ENCODE assay signal across 8 mouse cellular contexts in the genomic region with DNA sequence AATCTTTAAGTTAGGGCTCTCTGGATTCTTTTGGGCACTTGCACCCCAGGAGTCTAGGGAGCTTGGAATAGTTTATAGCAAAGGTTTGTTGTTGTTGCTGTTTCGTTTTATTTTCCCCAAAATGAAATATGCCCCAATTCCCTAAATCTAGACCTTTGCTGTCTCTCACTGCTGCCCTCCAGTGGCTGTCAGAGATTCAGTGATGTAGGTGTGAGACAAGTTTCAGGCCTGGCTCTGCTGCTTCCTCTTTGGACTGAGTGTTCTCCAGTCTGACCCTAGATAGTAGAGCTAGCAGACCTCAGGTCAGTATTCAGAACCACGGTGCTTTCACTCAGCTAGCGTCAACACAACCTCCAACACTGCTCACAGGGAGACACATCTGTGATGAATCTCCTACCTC.
DNase-seq lines count a peak whose midpoint lies in the region; ATAC-seq lines count a peak whose summit lies in the region.

No protein-coding gene starts in this region.

- H3K27ac ChIP-seq in heart, embryonic 12.5 days (ENCODE audit: poor library complexity, severe bottlenecking): no peak overlapping the region
- no peak overlapping the region for H3K27ac ChIP-seq in embryonic facial prominence, embryonic 14.5 days (replicated peaks; ENCODE audit: low read depth, low read length)

- H3K4me3 ChIP-seq in heart, embryonic 12.5 days: no peak overlapping the region
- no peak overlapping the region for H3K4me3 ChIP-seq in embryonic facial prominence, embryonic 14.5 days (ENCODE audit: low read depth, low read length)

- H3K36me3 ChIP-seq in heart, embryonic 12.5 days: no peaks in the 10 kb centered on the region
- H3K36me3 ChIP-seq in embryonic facial prominence, embryonic 14.5 days (ENCODE audit: control insufficient read depth, insufficient read depth, low read length): no peaks in the 10 kb centered on the region

- H3K27me3 ChIP-seq in heart, embryonic 12.5 days (replicated peaks): no peaks in the 10 kb centered on the region
- no peaks in the 10 kb centered on the region for H3K27me3 ChIP-seq in embryonic facial prominence, embryonic 14.5 days (replicated peaks; ENCODE audit: control insufficient read depth, insufficient read depth, low read length)

- peak; percentile 90 for DNase-seq in heart, adult 11 months
- DNase-seq in A20 (ENCODE audit: low read depth, low spot score): peak; percentile 61
- DNase-seq in adrenal gland, adult 8-10 months: peak; percentile 10
- peak; percentile 10 for DNase-seq in embryonic facial prominence, embryonic 14.5 days (ENCODE audit: low spot score)
- DNase-seq in layer of hippocampus, adult 11-12 months (ENCODE audit: low spot score): peak; percentile 51
- DNase-seq in mesoderm, embryonic 11.5 days (ENCODE audit: low read depth, low spot score): peak; percentile 6
- peak; percentile 43 for DNase-seq in urinary bladder, postnatal 25 days (ENCODE audit: low spot score)

- no peak overlapping the region for H3K4me2 ChIP-seq in heart, embryonic 12.5 days
- no peak overlapping the region for H3K4me2 ChIP-seq in embryonic facial prominence, embryonic 14.5 days (ENCODE audit: low read depth, low read length)

- ATAC-seq in heart, embryonic 12.5 days (ENCODE audit: insufficient number of reproducible peaks, low FRiP score): no peak
- no peak for ATAC-seq in embryonic facial prominence, embryonic 14.5 days (ENCODE audit: low read depth)

- H3K4me1 ChIP-seq in heart, embryonic 12.5 days (replicated peaks): 0 out of 2 replicates have a peak, but pooled peaks cover 2% of the 10 kb centered on the region
- H3K4me1 ChIP-seq in embryonic facial prominence, embryonic 14.5 days (ENCODE audit: control insufficient read depth, insufficient read depth, low read length): no peaks in the 10 kb centered on the region

- no peak overlapping the region for H3K9ac ChIP-seq in heart, embryonic 12.5 days
- H3K9ac ChIP-seq in embryonic facial prominence, embryonic 14.5 days (ENCODE audit: low read depth, low read length): no peak overlapping the region

- no peaks in the 10 kb centered on the region for H3K9me3 ChIP-seq in heart, embryonic 12.5 days (replicated peaks)
- H3K9me3 ChIP-seq in embryonic facial prominence, embryonic 14.5 days (ENCODE audit: control insufficient read depth, low read length): no peaks in the 10 kb centered on the region

- 53% methylated on average over 3 of the region's 3 CpGs for WGBS in heart, embryonic 12.5 days
- 70% methylated on average over 3 of the region's 3 CpGs for WGBS in embryonic facial prominence, embryonic 14.5 days

Comparison
In these comparisons a context has a peak if more than half of its experiments do, and no peak if none do; other contexts are left out.
1. DNase-seq: peak in every context shown above with its lines; median percentile 90 in heart, adult 11 months; 61 in A20; 51 in layer of hippocampus, adult 11-12 months; 43 in urinary bladder, postnatal 25 days; 10 in adrenal gland, adult 8-10 months; 10 in embryonic facial prominence, embryonic 14.5 days; 6 in mesoderm, embryonic 11.5 days.